Mouse (Mus musculus) adrenal gland, postnatal 25 days (tissue): ENCODE measurements at regions not wholly inside any gene's neighbourhood (a gene's known extent, or its start where the extent isn't known, plus 50 kb on each side); places are given as distances from the start of the nearest gene placed in this dataset.

ENCODE experiments used
- DNase-seq: peaks from one replicate; pipeline ENCODE4 v3.0.0; 2021; ENCODE audit warnings: mixed read lengths

DNA sequence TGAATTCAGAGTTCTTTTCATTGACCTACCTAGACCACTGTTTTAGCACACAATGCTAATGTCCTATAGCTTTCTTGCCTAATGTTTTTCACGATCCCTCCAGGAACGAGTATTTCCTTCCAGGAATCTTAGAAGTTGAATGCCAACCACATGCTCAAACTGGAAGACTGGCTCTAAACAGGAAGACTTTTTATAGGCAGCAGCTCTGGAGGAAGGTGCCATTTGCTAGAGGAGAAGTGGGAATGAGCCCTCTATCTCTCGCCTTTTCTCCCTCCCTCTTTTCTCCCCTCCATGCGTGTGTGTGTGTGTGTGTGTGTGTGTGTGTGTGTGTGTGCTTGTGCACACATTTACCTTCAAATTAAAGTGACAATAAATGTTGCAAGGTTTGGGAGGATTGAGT, 410.7 kb upstream of the Kdm8 start:
- DNase-seq: no peak

DNA sequence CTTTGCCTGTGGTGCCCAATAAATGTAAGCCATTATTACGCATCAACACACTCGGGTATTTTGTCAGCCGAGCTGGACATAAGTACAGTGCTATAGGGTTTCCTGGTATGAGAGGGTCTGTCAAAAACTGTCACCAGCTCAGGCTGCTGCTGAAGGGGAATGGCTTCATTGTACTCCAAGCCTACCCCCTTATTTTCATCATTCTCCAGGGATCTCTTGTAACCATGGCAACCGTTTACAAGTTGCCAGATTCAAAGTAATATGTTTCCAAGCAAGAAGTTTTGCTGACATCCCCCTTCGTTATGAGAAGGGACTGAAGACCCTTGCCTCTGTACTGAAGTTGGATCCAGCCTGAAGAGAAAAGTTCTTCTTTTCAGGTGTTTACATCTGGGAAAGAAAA, 410.3 kb upstream of the Kdm8 start:
- no peak for DNase-seq

DNA sequence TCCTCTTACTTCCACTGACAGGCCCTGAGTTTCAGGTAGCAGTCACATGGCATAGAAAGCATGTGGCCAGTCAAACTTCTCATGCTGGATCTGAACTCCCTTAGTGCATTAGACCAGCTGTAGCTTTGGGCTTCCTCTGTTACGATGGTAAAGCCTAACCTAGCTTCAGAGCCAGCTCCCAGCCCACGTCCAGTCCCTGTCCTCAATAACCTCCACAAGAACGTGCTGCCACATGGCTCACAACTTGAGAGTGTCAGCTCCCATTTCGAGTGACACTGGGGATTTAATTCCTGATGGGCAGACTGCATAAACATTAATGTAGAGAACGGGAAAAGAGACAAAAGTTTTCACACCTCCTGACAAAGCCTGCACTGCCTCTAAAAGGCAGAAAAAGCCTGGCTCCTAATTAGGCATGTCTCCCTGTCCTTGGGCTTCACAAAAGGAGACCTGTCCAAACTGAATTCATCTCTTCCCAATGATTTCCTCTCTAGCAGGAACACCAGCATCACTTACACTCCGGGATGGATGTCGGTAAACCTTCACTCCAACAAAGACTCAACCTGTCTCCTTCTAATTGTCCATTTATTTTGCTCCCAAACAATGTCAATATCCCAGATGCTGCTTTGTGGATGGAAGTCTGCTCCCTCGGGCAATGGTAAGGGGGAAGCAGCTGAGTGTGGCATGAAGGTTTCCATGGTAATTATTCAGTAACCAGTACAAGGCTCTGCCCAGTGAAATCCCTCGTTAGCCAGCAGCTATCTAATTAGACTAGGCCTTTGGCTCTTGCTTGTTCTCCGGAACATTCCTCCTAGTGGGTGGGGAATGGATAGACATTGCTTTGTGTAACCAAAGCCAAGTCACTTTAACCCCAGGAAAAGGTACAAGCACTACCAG, 408.1 kb upstream of the Kdm8 start:
- DNase-seq: no peak

DNA sequence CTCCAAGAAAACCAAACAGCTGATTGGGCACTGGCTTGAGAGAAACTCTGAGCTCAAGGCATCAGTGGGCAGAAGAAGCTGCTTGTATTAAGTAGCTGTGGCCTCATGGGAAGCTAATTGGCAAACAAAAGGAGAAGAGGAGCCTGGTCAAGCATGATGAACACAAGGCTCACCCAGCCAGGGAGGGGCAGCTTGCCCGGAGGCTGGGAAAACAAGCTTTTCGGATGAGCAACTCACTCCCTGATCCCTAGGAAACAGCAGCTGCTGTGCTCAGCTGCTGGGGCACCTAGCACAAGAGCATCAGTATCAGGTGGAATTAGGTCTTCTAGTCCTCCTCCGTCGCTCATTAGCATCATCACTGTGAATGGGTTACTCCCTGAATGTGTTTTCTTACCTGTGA, 405.6 kb upstream of the Kdm8 start:
- DNase-seq: no peak

DNA sequence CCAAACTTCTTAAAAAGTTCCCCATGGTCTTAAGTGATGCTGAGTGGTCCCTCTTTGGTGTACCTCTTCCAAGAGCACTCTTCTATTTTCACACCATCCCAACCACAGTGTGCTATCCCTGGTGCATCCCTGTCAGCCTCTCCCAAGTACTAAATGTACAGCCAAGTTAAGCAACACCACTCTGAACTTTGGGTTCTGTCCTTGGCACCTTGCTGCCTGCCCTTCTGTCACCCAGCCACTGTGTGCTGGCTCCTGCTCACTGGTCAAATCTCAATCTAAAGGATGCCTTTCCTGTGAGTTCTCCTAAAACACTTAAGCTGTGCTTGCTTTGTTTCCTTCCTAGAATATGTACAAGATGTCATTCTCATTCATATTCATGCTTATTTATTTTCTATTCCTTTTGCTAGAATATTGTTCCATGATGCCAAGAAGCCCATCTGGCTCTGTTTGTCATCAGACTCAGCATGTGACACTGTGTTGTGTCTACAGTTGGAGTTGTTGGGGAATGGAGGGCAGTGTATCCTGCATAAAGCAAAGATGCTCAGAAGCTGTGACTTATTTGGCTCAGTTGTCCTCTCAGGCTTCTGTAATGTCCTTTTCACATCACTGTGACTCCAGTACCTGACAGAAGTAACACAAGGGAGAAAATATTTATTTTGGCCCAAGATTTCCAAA, 388.4 kb upstream of the Kdm8 start:
- DNase-seq: no peak

DNA sequence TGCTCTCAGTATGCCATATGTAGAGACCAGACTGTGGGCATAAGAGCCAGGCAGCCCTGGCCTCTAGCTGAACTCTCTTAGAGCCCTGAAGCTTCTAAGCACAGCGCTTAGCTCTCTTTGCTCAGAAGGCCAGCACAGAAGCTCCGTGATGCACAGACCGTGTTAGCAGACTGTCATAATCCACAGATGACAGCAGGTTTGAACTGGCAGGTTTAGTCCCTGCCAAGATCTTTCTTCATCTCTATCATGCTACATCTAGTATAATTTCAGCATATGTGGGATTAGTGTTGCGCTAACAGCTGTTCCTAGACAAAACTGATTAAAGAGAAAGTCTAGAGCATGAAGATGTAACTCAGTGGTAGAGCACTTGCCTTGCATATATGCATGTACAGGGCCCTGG, 342.0 kb upstream of the Kdm8 start:
- DNase-seq: no peak

DNA sequence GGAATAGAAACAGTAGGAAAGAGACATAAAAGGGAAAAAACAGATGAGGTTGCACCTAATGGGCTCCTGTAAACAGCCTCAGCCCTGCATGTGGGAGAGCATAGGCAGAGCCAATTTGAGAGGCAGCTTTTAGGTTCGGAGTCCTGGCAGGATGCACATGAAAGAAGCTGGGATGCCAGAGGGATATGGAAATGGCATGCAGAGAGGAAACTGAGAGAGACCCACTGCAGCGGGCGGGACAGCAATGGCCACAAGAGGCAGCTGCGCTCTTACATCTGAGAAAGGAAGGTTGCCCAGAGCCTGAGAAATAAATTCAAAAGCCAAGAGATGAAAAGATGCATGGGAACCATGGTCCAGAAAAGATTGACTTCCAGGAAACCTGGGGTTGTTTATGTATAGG, 340.5 kb upstream of the Kdm8 start:
- DNase-seq: no peak

DNA sequence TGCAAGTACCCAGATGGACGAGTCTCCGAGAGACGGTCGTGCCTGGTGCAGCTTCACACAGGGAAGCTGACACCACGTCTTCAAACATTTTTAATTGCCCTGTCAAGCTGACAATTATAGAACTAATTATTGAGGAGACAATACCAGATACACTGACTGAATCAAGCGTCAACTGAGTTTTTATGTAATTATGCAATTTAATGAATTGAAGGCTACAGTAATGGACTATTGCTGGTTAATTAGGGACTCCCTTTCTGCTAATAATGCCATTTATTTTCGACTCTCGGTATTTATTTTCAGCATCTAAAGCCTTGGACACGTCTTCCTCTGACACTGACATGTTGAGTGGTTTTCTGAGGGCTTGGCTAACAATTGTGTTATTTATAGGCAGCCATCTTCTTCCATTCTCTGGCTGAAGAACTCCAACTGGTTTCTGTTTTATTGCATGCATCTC, 331.6 kb upstream of the Kdm8 start:
- no peak for DNase-seq

DNA sequence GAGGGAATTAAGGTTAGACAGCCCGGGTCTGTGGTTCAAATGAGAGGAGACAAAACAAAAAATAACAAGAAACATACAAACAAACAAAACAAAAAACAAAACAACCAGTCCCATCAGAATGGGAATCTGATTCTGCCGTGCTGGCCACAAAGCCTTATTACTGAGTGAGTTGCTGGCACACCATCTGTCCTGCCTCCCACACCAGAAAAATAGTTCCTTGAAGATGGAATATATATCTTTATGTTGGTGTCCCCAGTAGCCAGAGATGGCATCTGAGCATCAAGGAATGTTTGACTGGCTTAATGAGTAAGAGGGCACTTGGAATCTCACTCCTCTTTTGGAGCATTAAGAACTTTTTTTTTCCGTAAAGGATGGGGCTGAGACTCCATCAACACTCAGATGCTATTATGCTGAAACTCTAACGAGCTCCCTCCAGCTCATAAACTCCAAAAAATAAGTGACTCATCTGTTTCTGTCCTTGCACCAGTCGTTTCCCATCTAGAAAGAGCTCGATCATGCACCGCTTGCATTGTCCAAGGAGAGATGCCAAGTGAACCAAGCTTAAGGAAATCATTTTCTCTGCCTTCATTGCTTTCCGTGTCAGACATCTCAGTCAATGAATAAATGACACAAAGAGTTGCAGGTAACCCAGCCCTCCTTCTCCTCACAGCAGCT, 329.0 kb upstream of the Kdm8 start:
- DNase-seq: no peak

DNA sequence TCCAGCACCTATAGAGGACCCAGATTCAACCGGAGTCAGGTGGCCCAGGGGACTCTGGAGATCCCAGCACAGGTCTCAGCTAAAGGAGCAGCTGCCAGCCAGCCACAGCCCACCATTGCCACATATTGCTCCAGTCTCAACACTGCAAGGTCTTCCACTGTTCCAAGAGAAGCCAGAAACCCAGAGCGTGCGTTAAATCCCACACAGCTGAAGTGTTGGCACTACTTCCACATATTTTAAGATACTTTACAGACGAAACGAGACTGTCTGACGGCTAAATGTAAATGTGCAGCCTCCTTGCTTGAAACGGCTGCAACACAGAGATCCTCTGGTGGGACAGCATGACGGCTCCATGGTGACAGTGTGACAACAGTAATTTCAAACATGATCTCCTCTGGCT, 327.3 kb upstream of the Kdm8 start:
- no peak for DNase-seq

DNA sequence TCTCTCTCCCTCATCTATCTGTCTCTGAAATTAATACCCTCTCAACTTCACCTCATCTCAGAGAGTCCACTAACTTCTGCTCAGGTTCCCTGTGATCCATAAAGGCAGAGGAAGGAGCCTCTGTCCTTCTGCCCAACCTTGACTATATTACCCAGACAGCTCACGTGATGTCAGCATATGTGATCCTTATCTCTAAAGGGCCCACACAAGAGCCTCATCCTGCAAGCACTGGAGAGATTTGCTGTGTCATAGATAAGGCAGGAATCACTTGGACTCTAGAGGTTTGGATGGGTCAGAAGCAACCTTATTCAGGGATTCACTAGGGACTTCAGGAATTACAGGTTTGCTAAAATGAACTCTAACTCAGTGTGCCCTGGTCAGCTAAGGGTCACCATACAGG, 315.3 kb upstream of the Kdm8 start:
- DNase-seq: no peak

DNA sequence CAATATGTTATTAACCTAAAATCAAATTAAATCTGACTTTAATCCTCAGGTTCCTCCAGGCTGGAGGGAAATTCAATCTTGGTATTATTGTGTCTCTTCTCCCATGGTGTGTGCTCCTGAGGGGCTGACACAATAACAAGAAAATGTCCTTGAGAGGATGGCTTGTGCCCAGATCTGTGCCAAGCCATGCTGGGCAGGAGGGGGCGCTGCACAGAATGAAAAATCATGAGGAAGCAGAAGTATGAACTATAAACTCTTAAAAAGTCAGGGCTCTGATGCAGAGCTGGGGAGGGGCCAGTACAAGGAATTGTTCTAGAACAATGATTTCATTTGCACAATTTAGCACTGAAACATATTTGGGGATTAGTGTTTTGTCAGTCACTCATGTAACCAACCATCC, 312.5 kb upstream of the Kdm8 start:
- DNase-seq: no peak

DNA sequence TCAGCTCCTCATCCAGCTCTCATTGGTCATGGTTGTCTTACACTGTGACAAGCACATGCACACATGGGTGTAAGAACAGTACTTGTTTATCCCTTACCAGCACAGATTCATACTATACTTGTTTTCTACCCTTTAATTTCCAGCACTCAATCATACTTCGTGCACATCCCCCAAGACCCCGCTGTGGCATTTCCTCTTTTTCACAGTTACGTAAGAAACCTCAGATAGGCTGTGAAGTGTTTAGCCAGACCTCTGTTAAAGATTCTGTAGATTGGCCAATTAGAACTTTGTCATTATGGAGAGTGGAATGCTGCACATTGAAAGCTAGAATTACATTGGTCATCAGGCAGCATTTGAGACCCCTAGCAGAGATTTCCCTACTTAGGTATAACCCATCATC, 305.9 kb upstream of the Kdm8 start:
- no peak for DNase-seq

DNA sequence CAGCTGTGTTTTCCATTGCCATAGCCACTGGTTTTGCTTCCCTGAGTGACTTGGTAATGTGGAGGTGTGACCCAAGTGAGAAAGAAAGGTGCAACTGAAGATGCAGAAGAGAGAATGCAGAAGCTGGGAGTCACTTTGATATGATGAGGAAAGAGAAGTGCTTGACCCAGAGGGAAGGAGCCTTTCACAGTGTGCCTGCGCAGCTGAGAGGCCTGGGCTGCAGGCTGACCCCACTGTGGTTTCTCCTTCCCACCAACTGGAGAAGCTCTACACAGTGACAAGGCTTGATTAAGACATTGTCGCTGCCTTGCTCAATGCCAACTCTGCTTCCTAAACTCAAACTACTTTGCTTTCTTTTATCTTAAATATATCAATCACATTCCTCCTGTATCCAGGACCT, 305.3 kb upstream of the Kdm8 start:
- DNase-seq: no peak

DNA sequence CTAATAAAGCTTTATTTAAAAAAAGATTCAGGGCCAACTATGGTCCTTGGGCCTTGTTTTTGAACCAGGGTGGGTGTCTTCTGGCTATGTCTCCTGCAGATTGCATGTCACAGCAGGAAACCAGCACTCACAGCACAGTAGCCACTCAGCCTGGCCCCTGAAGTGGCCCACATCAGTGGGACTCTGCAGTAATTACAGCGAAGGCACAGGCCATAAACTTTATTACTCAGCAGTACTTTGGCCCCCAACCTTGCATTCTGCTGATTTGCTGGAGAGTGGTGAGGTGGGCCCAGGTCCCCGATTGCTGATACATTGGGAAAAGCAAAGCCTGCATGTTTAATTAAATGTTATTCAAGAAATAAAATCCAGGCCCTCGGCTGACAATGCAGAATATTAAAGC, 303.6 kb upstream of the Kdm8 start:
- DNase-seq: no peak

DNA sequence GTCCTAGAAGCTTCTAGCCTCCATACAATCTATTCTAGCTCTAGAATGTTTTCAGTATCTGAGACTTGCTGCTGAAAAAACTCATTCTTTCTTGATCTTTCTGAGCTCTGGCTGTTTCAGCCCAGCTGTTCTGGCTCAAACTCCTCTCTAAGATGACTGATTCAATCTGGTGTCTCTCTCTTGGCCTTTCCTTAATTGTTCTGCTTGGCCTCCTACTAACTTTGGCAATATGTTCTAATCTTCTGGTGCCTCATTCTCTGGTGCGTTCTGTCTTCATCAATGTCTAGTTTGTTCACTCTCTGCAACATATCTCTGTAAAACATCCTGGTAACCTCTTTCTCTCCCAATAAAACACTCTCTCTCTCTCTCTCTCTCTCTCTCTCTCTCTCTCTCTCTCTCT, 302.6 kb upstream of the Kdm8 start:
- DNase-seq: no peak

DNA sequence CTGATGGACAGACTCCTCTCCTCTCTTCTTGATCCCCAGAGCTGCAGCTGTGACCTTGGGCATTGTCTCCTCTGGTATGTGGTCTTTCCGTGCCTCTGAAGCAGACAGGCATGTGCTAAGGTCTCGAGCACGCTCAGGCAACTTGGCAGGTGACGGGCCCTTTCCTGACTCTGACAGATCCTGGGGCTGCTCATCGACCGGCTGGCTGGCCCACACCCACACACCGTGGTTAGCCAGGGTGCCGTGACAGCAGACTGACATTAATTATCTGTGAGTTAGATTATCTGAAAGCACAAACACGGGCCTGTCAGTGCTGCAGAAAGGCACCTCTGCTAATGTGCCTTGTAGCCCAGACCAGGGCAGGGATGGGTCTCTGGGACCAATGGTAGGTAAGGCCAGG, 298.5 kb upstream of the Kdm8 start:
- DNase-seq: no peak

DNA sequence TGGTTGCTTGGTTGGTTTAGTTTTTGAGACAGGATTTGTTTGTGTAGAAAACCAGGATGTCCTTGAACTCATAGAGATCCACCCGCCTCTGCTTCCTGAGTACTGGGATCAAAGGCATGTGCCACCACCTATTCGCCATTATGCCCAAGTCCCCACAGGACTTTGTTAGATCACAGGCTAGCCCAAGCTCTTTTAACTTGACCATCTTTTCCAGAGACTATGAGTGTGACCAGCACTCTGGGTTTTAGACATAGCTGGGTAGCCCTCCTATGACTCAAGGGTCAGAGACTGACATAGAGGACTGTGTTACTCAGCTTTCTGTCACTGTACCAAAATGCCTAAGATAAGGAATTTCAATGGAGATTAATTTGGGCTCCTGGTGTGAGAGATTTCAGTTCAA, 295.3 kb upstream of the Kdm8 start:
- DNase-seq: no peak

DNA sequence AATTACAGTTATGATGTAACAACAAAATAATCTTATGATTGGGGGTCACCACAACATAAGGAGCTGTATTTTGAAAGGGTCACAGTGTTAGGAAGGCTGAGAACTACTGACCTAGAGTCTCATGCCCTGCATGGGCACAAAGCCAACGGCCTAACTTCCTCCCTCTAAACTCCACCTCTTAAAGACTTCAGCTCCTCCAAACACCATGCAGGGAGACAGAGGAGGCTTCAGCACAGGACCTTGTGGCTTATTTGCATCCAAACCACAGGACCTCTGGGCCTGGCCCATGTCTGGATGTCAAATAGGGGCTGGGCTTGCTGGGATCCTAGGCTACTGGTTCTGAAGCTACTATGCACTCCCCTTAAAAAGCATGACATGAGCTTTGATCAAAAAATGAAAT, 294.7 kb upstream of the Kdm8 start:
- no peak for DNase-seq

DNA sequence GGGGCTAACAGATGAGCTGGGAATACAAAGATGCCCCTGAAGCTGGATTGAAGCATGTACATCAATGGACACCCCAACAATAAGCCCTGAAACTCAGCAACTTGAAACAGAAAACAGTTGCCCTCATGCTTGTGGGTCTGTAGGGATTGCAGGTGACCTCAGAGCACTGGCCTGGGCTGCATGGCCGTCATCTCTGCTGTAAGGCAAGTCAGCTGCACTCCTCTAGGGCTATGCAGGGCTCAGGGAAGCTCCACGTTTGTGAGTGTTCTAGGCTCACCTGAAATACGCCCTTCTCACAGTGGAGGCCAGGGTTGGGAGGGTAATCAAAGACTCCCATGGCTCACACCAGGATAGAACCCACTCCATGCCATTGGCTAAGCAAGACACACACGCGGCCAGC, 292.2 kb upstream of the Kdm8 start:
- no peak for DNase-seq

DNA sequence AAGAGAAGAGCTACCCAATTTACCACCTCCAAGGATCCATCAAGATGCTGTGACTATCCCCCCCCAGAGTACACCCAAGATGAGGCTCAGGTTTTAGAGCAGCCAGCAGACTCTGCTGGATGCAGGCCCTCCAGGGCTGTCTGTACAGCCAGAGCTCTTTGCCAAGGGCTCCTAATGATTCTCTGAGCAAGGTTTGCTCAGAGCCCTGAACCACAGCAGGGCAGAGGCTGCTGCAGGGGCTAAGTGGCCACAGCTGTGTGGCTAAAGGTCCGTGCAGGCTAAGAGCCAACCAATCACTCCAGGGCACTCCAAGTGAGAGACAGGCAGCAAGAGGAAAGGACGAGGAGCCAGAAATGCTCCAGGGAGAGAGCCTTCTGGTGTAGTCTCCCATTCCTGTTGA, 289.2 kb upstream of the Kdm8 start:
- no peak for DNase-seq

DNA sequence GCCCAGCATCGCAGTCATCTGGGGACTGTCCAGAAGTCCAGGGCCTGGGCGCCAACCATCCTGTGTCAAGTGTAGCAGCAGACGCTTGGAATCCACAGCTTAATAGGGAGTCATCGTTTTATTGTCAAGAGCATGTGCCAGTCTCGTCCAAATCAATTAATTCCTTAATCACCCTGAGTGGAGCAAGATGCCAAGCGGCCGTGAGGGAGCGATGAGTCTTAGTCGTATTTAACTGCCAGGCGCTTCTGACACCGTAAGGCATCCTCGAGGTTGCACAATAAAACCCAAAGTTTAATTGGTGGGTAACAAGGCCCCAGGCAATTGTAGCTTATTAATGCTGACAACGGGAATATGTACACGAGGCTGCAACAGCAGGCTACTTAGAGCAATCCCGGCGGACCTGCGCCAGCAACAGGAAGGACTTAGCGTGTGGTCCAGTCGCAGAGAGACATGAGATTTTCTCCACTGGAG, 277.6 kb upstream of the Kdm8 start:
- no peak for DNase-seq

DNA sequence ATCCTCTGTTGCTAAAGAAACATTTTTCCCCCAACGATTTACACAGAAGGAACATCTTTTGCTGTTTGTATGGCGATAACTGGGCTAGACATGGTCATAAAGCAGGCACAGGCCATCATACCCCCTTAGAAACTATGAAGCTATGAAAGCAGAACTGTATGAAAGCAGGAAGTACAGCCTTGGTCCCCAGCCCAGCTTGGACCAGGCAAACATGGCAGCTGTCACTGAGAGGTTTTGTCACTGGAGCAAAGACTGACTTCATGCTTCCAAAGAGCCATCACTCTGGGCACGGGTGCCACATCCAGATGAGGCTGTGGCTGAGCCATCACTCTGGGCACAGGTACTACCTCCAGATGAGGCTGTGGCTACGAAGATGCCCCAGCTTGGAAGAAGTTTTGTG, 276.8 kb upstream of the Kdm8 start:
- DNase-seq: no peak
